Mouse (Mus musculus): ENCODE results near the gene Nrp2. TPM values are rescaled to one million over a fixed set of nuclear protein-coding genes. Genes with fewer than 3 reads are reported as not detected.

The Nrp2 gene
- polyA plus RNA-seq, 1 experiment from 2014 or later: 6.1 TPM

GRCm38 (mm10) chr1:62843215-62843614, 140.1 kb downstream of the Nrp2 start:
- no peaks in the 10 kb centered on the region for H3K27me3 ChIP-seq (ENCODE audit: control insufficient read depth, insufficient read depth, low read length)
- no peak overlapping the region for H3K9ac ChIP-seq (ENCODE audit: low read length)
- no peak overlapping the region for H3K4me3 ChIP-seq (ENCODE audit: control insufficient read depth in 1 of 2, insufficient read depth in 1 of 2, low read depth in 1 of 2, low read length in 2 of 2)
- H3K9me3 ChIP-seq (ENCODE audit: control insufficient read depth, low read length): no peaks in the 10 kb centered on the region
- WGBS: 90% methylated on average over 4 of the region's 4 CpGs
- no peaks in the 10 kb centered on the region for H3K36me3 ChIP-seq (ENCODE audit: control insufficient read depth, insufficient read depth, low read length)
- no peak overlapping the region for H3K4me2 ChIP-seq (ENCODE audit: low read length)
- H3K27ac ChIP-seq (replicated peaks in 1 of 2; ENCODE audit: control insufficient read depth in 1 of 2, insufficient read depth in 1 of 2, low read depth in 2 of 2, low read length in 2 of 2): no peak overlapping the region
- ATAC-seq (ENCODE audit: insufficient number of reproducible peaks, insufficient read depth, low FRiP score, low read depth): no peak
- no peaks in the 10 kb centered on the region for H3K4me1 ChIP-seq (ENCODE audit: control insufficient read depth in 2 of 2, insufficient read depth in 2 of 2, low read length in 2 of 2)

DNA sequence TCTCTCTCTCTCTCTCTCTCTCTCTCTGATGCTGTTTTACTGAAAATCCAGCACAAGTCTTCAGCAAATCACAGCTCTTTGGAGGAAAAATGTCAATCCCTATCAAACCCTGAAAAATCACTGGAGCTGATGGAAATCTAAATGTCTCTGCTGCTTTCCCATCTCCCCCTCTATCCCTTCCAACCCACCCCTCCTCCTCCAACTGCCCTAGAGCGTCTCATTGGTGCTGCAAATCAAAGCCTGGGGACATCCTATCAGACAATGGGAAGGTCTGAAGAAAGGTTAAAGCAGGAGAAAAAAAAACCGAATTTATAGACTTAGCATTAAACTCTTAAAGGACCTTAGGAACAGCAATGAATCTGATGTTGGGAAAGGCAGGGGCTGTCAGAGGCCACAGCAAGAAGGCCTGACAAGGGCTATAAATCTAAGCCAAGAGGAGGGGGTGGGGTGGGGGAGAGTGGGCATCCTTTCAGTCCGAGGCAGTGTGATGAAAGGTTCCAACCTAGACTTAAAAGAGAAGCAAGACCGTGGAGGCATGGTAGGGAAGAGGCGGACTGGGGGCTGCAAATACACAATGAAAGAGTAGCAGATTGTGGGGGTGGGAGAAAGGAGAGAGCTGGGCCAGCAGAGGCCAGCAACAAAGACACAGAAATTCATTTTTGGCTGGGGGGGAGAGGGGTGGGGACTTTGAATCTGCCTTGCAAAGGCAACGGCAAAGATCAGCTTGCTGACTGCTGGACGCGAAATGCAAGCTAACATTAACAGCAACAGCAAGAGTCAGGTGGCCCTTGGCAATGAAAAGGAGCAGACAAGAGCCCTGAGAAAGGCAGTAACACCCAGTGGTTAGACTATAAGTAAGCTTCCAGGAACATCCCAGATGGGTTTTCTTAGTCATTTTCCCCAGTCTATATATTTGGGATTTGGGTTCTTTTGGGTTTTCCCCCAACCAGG, 148.2 kb downstream of the Nrp2 start:
- Histone ChIP-seq H3K9me3 (ENCODE audit: control insufficient read depth, low read length) (no peaks in the 10 kb centered on the region), H3K4me3 (ENCODE audit: control insufficient read depth in 1 of 2, insufficient read depth in 1 of 2, low read depth in 1 of 2, low read length in 2 of 2) (no peak overlapping the region), H3K36me3 (ENCODE audit: control insufficient read depth, insufficient read depth, low read length) (no peaks in the 10 kb centered on the region), H3K4me1 (ENCODE audit: control insufficient read depth in 2 of 2, insufficient read depth in 2 of 2, low read length in 2 of 2) (peaks cover 6 to 13% of the 10 kb centered on the region in 2 experiments; a peak in 3 of 4 replicates), H3K27ac (replicated peaks in 1 of 2; ENCODE audit: control insufficient read depth in 1 of 2, insufficient read depth in 1 of 2, low read depth in 2 of 2, low read length in 2 of 2) (no peak overlapping the region), H3K4me2 (ENCODE audit: low read length) (no peak overlapping the region), H3K9ac (ENCODE audit: low read length) (no peak overlapping the region), H3K27me3 (ENCODE audit: control insufficient read depth, insufficient read depth, low read length) (no peaks in the 10 kb centered on the region)
- 57% methylated on average over 8 of the region's 8 CpGs for WGBS
- ATAC-seq (ENCODE audit: insufficient number of reproducible peaks, insufficient read depth, low FRiP score, low read depth): no peak

GRCm38 (mm10) chr1:62853362-62853761, 150.3 kb downstream of the Nrp2 start:
- Histone ChIP-seq H3K27me3 (ENCODE audit: control insufficient read depth, insufficient read depth, low read length) (no peaks in the 10 kb centered on the region), H3K4me3 (ENCODE audit: control insufficient read depth in 1 of 2, insufficient read depth in 1 of 2, low read depth in 1 of 2, low read length in 2 of 2) (no peak overlapping the region), H3K27ac (replicated peaks in 1 of 2; ENCODE audit: control insufficient read depth in 1 of 2, insufficient read depth in 1 of 2, low read depth in 2 of 2, low read length in 2 of 2) (no peak overlapping the region), H3K9ac (ENCODE audit: low read length) (no peak overlapping the region), H3K9me3 (ENCODE audit: control insufficient read depth, low read length) (no peaks in the 10 kb centered on the region), H3K4me1 (ENCODE audit: control insufficient read depth in 2 of 2, insufficient read depth in 2 of 2, low read length in 2 of 2) (peaks cover 6 to 13% of the 10 kb centered on the region in 2 experiments; a peak in 3 of 4 replicates), H3K4me2 (ENCODE audit: low read length) (no peak overlapping the region), H3K36me3 (ENCODE audit: control insufficient read depth, insufficient read depth, low read length) (no peaks in the 10 kb centered on the region)
- WGBS: 45% methylated on average over 9 of the region's 9 CpGs
- ATAC-seq (ENCODE audit: insufficient number of reproducible peaks, insufficient read depth, low FRiP score, low read depth): no peak

DNA sequence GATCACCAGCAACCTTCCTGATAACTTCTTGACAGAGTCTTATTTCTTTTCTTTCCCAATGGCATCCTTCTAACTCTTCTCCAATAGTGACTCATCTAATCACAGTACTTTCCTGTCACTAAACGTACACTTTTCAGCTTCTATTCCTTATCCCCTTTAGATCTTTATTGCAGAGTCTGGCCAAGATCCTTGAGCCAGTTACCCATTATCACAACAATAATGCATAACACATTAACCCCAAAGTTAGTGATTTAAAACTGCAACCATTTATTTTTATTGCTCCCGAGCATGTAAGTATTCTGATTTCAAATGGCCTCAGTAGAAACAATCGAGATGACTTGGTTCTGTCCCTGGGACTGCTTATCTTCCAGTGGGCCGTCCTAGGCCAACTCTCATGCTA, 150.9 kb downstream of the Nrp2 start:
- no peaks in the 10 kb centered on the region for H3K9me3 ChIP-seq (ENCODE audit: control insufficient read depth, low read length)
- no peak for ATAC-seq (ENCODE audit: insufficient number of reproducible peaks, insufficient read depth, low FRiP score, low read depth)
- peaks cover 7 to 17% of the 10 kb centered on the region in 2 experiments for H3K4me1 ChIP-seq (ENCODE audit: control insufficient read depth in 2 of 2, insufficient read depth in 2 of 2, low read length in 2 of 2)
- H3K4me3 ChIP-seq (ENCODE audit: control insufficient read depth in 1 of 2, insufficient read depth in 1 of 2, low read depth in 1 of 2, low read length in 2 of 2): no peak overlapping the region
- H3K27ac ChIP-seq (replicated peaks in 1 of 2; ENCODE audit: control insufficient read depth in 1 of 2, insufficient read depth in 1 of 2, low read depth in 2 of 2, low read length in 2 of 2): no peak overlapping the region
- H3K9ac ChIP-seq (ENCODE audit: low read length): no peak overlapping the region
- H3K36me3 ChIP-seq (ENCODE audit: control insufficient read depth, insufficient read depth, low read length): no peaks in the 10 kb centered on the region
- 70% methylated on average over 4 of the region's 4 CpGs for WGBS
- H3K27me3 ChIP-seq (ENCODE audit: control insufficient read depth, insufficient read depth, low read length): no peaks in the 10 kb centered on the region
- no peak overlapping the region for H3K4me2 ChIP-seq (ENCODE audit: low read length)

GRCm38 (mm10) chr1:62859098-62859497, 156.0 kb downstream of the Nrp2 start:
- peaks cover 19 to 26% of the 10 kb centered on the region in 2 experiments for H3K4me1 ChIP-seq (ENCODE audit: control insufficient read depth in 2 of 2, insufficient read depth in 2 of 2, low read length in 2 of 2)
- no peak for ATAC-seq (ENCODE audit: insufficient number of reproducible peaks, insufficient read depth, low FRiP score, low read depth)
- H3K4me3 ChIP-seq (ENCODE audit: control insufficient read depth in 1 of 2, insufficient read depth in 1 of 2, low read depth in 1 of 2, low read length in 2 of 2): no peak overlapping the region
- H3K27me3 ChIP-seq (ENCODE audit: control insufficient read depth, insufficient read depth, low read length): no peaks in the 10 kb centered on the region
- 28% methylated on average over 2 of the region's 2 CpGs for WGBS
- peak overlapping the region; percentile 61 to 71 for H3K27ac ChIP-seq (replicated peaks in 1 of 2; ENCODE audit: control insufficient read depth in 1 of 2, insufficient read depth in 1 of 2, low read depth in 2 of 2, low read length in 2 of 2)
- no peak overlapping the region for H3K9ac ChIP-seq (ENCODE audit: low read length)
- peaks cover 9% of the 10 kb centered on the region; the same call in 1 of the 2 replicates for H3K9me3 ChIP-seq (ENCODE audit: control insufficient read depth, low read length)
- H3K4me2 ChIP-seq (ENCODE audit: low read length): no peak overlapping the region
- no peaks in the 10 kb centered on the region for H3K36me3 ChIP-seq (ENCODE audit: control insufficient read depth, insufficient read depth, low read length)

DNA sequence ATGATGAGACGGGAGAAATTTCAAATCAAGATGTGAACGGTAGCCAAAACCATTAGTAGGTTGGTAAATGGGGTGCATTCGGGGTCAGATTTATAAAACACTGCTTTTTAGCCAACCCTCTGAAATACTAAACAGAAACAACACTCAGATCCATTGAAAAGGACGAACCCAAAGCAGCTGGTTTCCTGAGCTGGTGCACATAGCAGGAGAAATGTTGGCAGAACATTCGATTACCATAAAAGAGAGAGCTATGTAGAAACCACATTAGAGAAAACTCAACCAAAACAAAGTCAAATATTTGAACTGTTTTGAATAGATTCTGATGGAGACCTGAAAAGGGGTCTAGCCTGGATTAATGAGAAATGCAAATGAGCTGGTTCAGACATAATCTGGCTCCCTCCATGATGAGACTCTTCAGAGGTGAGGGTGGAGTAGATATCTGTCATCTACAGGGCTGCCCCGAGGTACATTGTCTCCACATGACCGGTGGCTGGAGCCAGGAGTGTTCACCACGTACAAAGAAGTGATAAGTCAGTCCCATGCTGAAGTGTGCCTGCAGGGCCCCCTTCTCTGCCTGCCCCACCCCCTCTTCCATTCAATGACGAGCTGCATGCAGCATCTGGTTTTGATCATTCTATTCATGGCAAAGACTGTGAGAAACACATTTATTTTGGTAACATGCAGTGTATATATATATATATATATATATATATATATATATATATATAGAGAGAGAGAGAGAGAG, 156.6 kb downstream of the Nrp2 start:
- WGBS: 47% methylated on average over 9 of the region's 9 CpGs
- Histone ChIP-seq H3K9me3 (ENCODE audit: control insufficient read depth, low read length) (peaks cover 9% of the 10 kb centered on the region; the same call in 1 of the 2 replicates), H3K4me2 (ENCODE audit: low read length) (no peak overlapping the region), H3K4me1 (ENCODE audit: control insufficient read depth in 2 of 2, insufficient read depth in 2 of 2, low read length in 2 of 2) (peaks cover 19 to 26% of the 10 kb centered on the region in 2 experiments), H3K4me3 (ENCODE audit: control insufficient read depth in 1 of 2, insufficient read depth in 1 of 2, low read depth in 1 of 2, low read length in 2 of 2) (no peak overlapping the region), H3K36me3 (ENCODE audit: control insufficient read depth, insufficient read depth, low read length) (no peaks in the 10 kb centered on the region), H3K9ac (ENCODE audit: low read length) (no peak overlapping the region), H3K27ac (replicated peaks in 1 of 2; ENCODE audit: control insufficient read depth in 1 of 2, insufficient read depth in 1 of 2, low read depth in 2 of 2, low read length in 2 of 2) (peak overlapping the region; percentile 61 to 71), H3K27me3 (ENCODE audit: control insufficient read depth, insufficient read depth, low read length) (no peaks in the 10 kb centered on the region)
- ATAC-seq (ENCODE audit: insufficient number of reproducible peaks, insufficient read depth, low FRiP score, low read depth): peak; percentile 83

DNA sequence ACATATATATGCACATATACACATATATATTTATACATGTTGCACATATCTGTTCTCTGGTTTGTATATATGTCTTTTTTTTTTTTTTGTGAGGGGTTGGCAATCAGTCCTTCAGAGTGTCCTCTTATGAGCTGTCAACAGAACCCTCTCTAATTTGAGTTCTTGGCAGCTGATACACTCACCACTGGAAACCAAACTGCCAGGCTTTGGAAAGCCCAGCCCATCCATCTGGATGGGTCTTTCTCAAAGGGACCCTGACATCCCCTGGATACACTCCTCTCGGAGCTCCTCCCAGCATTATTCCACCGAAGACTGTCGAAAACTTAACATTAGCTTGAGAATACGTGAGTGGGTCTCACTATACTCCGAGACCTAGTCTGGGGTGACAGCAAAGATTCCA, 157.2 kb downstream of the Nrp2 start:
- H3K9ac ChIP-seq (ENCODE audit: low read length): peak overlapping the region; percentile 48; the same call in 1 of the 2 replicates
- H3K4me3 ChIP-seq (ENCODE audit: control insufficient read depth in 1 of 2, insufficient read depth in 1 of 2, low read depth in 1 of 2, low read length in 2 of 2): 0 out of 4 replicates have a peak overlapping the region, but pooled peaks of 1 of the 2 experiments have one; percentile 17
- no peak; the same call in 1 of the 2 replicates for ATAC-seq (ENCODE audit: insufficient number of reproducible peaks, insufficient read depth, low FRiP score, low read depth)

More for the DNA sequence above, 157.2 kb downstream of the Nrp2 start:
- WGBS: 26% methylated on average over 5 of the region's 5 CpGs
- Histone ChIP-seq H3K9me3 (ENCODE audit: control insufficient read depth, low read length) (peaks cover 9% of the 10 kb centered on the region; the same call in 1 of the 2 replicates), H3K27me3 (ENCODE audit: control insufficient read depth, insufficient read depth, low read length) (no peaks in the 10 kb centered on the region), H3K27ac (replicated peaks in 1 of 2; ENCODE audit: control insufficient read depth in 1 of 2, insufficient read depth in 1 of 2, low read depth in 2 of 2, low read length in 2 of 2) (peak overlapping the region; percentile 95 to 96), H3K4me1 (ENCODE audit: control insufficient read depth in 2 of 2, insufficient read depth in 2 of 2, low read length in 2 of 2) (peaks cover 19 to 26% of the 10 kb centered on the region in 2 experiments), H3K36me3 (ENCODE audit: control insufficient read depth, insufficient read depth, low read length) (no peaks in the 10 kb centered on the region), H3K4me2 (ENCODE audit: low read length) (peak overlapping the region; percentile 58)
